Mouse (Mus musculus): ENCODE measurements at regions not wholly inside any gene's neighbourhood (a gene's known extent, or its start where the extent isn't known, plus 50 kb on each side); places are given as distances from the start of the nearest gene placed in this dataset.

DNA sequence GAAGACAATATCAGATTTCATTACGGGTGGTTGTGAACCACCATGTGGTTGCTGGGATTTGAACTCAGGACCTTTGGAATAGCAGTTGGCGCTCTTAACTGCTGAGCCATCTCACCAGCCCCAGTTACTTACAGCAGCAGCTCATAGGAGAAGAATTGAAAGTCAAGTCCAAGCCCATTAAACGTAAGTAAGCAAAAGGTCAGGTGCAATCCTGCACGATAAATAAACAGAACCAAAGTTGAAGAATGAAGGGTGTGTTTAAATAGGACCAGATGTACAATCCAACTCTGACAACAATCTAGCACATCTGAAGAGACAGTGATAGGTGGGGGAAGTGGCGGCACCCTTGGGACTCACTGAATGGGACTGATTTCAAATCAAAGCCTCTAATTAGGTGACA is 239.8 kb upstream of the Zpld1 start:
- TF ChIP-seq CTCF (IDR thresholded peaks at IDR 0.05) = no peak
- TF ChIP-seq EP300 (IDR thresholded peaks at IDR 0.05) = no peak
